Mouse (Mus musculus): ENCODE data around the gene 6030408B16Rik. TPM values are rescaled to one million over a fixed set of nuclear protein-coding genes. Genes with fewer than 3 reads are reported as not detected.

The 6030408B16Rik gene
- polyA plus RNA-seq, 1 experiment from 2014 or later: 25.0 TPM

- no peak overlapping the region; the same call in 1 of the 2 replicates for H3K27ac ChIP-seq (ENCODE audit: low read length)
- WGBS: 40% methylated on average over 10 of the region's 10 CpGs
- peaks cover 13% of the 10 kb centered on the region; the same call in 1 of the 2 replicates for H3K4me1 ChIP-seq (ENCODE audit: control insufficient read depth, insufficient read depth, low read length)
- no peaks in the 10 kb centered on the region for H3K27me3 ChIP-seq (ENCODE audit: control insufficient read depth, insufficient read depth, low read length)
- ATAC-seq (ENCODE audit: insufficient number of reproducible peaks, insufficient read depth, low FRiP score, low read depth): no peak; the same call in 1 of the 2 replicates
- no peaks in the 10 kb centered on the region for H3K9me3 ChIP-seq (ENCODE audit: control insufficient read depth, low read depth, low read length)
- H3K4me3 ChIP-seq (ENCODE audit: low read depth, low read length): no peak overlapping the region
- no peaks in the 10 kb centered on the region for H3K36me3 ChIP-seq (ENCODE audit: control insufficient read depth, insufficient read depth, low read length)
- no peak overlapping the region for H3K4me2 ChIP-seq (replicated peaks; ENCODE audit: low read depth, low read length)
- no peak overlapping the region for H3K9ac ChIP-seq (replicated peaks; ENCODE audit: low read depth, low read length)
Observed at GRCm38 (mm10) chr15:101325991-101326534, 33.1 kb downstream of the 6030408B16Rik start.

GRCm38 (mm10) chr15:101327282-101327681 lies 34.3 kb downstream of the 6030408B16Rik start:
- H3K9me3 ChIP-seq (ENCODE audit: control insufficient read depth, low read depth, low read length): no peaks in the 10 kb centered on the region
- ATAC-seq (ENCODE audit: insufficient number of reproducible peaks, insufficient read depth, low FRiP score, low read depth): peak; percentile 82
- H3K4me1 ChIP-seq (ENCODE audit: control insufficient read depth, insufficient read depth, low read length): peaks cover 8% of the 10 kb centered on the region; the same call in 1 of the 2 replicates
- WGBS: 8% methylated on average over 6 of the region's 6 CpGs
- no peaks in the 10 kb centered on the region for H3K36me3 ChIP-seq (ENCODE audit: control insufficient read depth, insufficient read depth, low read length)
- H3K4me2 ChIP-seq (replicated peaks; ENCODE audit: low read depth, low read length): no peak overlapping the region
- no peak overlapping the region for H3K4me3 ChIP-seq (ENCODE audit: low read depth, low read length)
- no peaks in the 10 kb centered on the region for H3K27me3 ChIP-seq (ENCODE audit: control insufficient read depth, insufficient read depth, low read length)
- peak overlapping the region; percentile 67; the same call in 1 of the 2 replicates for H3K27ac ChIP-seq (ENCODE audit: low read length)
- H3K9ac ChIP-seq (replicated peaks; ENCODE audit: low read depth, low read length): no peak overlapping the region

- Histone ChIP-seq H3K27ac (ENCODE audit: low read length) (no peak overlapping the region), H3K4me1 (ENCODE audit: control insufficient read depth, insufficient read depth, low read length) (peaks cover 18% of the 10 kb centered on the region; the same call in 1 of the 2 replicates), H3K4me2 (replicated peaks; ENCODE audit: low read depth, low read length) (no peak overlapping the region), H3K36me3 (ENCODE audit: control insufficient read depth, insufficient read depth, low read length) (no peaks in the 10 kb centered on the region), H3K9ac (replicated peaks; ENCODE audit: low read depth, low read length) (no peak overlapping the region), H3K27me3 (ENCODE audit: control insufficient read depth, insufficient read depth, low read length) (no peaks in the 10 kb centered on the region), H3K4me3 (ENCODE audit: low read depth, low read length) (no peak overlapping the region), H3K9me3 (ENCODE audit: control insufficient read depth, low read depth, low read length) (no peaks in the 10 kb centered on the region)
- no peak for ATAC-seq (ENCODE audit: insufficient number of reproducible peaks, insufficient read depth, low FRiP score, low read depth)
- 58% methylated on average over 3 of the region's 3 CpGs for WGBS
Observed at GRCm38 (mm10) chr15:101328876-101329563, 36.0 kb downstream of the 6030408B16Rik start.

- Histone ChIP-seq H3K4me3 (ENCODE audit: low read depth, low read length) (no peak overlapping the region), H3K9me3 (ENCODE audit: control insufficient read depth, low read depth, low read length) (no peaks in the 10 kb centered on the region), H3K36me3 (ENCODE audit: control insufficient read depth, insufficient read depth, low read length) (no peaks in the 10 kb centered on the region), H3K4me2 (replicated peaks; ENCODE audit: low read depth, low read length) (no peak overlapping the region), H3K27ac (ENCODE audit: low read length) (no peak overlapping the region), H3K9ac (replicated peaks; ENCODE audit: low read depth, low read length) (no peak overlapping the region), H3K27me3 (ENCODE audit: control insufficient read depth, insufficient read depth, low read length) (no peaks in the 10 kb centered on the region), H3K4me1 (ENCODE audit: control insufficient read depth, insufficient read depth, low read length) (peaks cover 18% of the 10 kb centered on the region; the same call in 1 of the 2 replicates)
- ATAC-seq (ENCODE audit: insufficient number of reproducible peaks, insufficient read depth, low FRiP score, low read depth): no peak
- WGBS: 72% methylated on average over 3 of the region's 3 CpGs
Observed at GRCm38 (mm10) chr15:101329564-101329892, 36.5 kb downstream of the 6030408B16Rik start.

- Histone ChIP-seq H3K9ac (replicated peaks; ENCODE audit: low read depth, low read length) (no peak overlapping the region), H3K4me1 (ENCODE audit: control insufficient read depth, insufficient read depth, low read length) (peaks cover 18% of the 10 kb centered on the region; the same call in 1 of the 2 replicates), H3K36me3 (ENCODE audit: control insufficient read depth, insufficient read depth, low read length) (no peaks in the 10 kb centered on the region), H3K9me3 (ENCODE audit: control insufficient read depth, low read depth, low read length) (no peaks in the 10 kb centered on the region), H3K4me2 (replicated peaks; ENCODE audit: low read depth, low read length) (no peak overlapping the region), H3K27ac (ENCODE audit: low read length) (peak overlapping the region; percentile 52; the same call in 1 of the 2 replicates), H3K4me3 (ENCODE audit: low read depth, low read length) (no peak overlapping the region), H3K27me3 (ENCODE audit: control insufficient read depth, insufficient read depth, low read length) (no peaks in the 10 kb centered on the region)
- peak; percentile 30 for ATAC-seq (ENCODE audit: insufficient number of reproducible peaks, insufficient read depth, low FRiP score, low read depth)
- 72% methylated on average over 4 of the region's 4 CpGs for WGBS
Observed at GRCm38 (mm10) chr15:101331090-101331489, 38.1 kb downstream of the 6030408B16Rik start.

GRCm38 (mm10) chr15:101332370-101332769 lies 39.4 kb downstream of the 6030408B16Rik start:
- Histone ChIP-seq H3K4me1 (ENCODE audit: control insufficient read depth, insufficient read depth, low read length) (peaks cover 18% of the 10 kb centered on the region; the same call in 1 of the 2 replicates), H3K27me3 (ENCODE audit: control insufficient read depth, insufficient read depth, low read length) (no peaks in the 10 kb centered on the region), H3K4me2 (replicated peaks; ENCODE audit: low read depth, low read length) (no peak overlapping the region), H3K4me3 (ENCODE audit: low read depth, low read length) (no peak overlapping the region), H3K9ac (replicated peaks; ENCODE audit: low read depth, low read length) (no peak overlapping the region; the same call in 1 of the 2 replicates), H3K36me3 (ENCODE audit: control insufficient read depth, insufficient read depth, low read length) (no peaks in the 10 kb centered on the region), H3K9me3 (ENCODE audit: control insufficient read depth, low read depth, low read length) (no peaks in the 10 kb centered on the region), H3K27ac (ENCODE audit: low read length) (no peak overlapping the region)
- no peak for ATAC-seq (ENCODE audit: insufficient number of reproducible peaks, insufficient read depth, low FRiP score, low read depth)
- 61% methylated on average over 4 of the region's 4 CpGs for WGBS

- no peak for ATAC-seq (ENCODE audit: insufficient number of reproducible peaks, insufficient read depth, low FRiP score, low read depth)
- no peaks in the 10 kb centered on the region for H3K9me3 ChIP-seq (ENCODE audit: control insufficient read depth, low read depth, low read length)
- H3K4me2 ChIP-seq (replicated peaks; ENCODE audit: low read depth, low read length): no peak overlapping the region
- no peaks in the 10 kb centered on the region for H3K36me3 ChIP-seq (ENCODE audit: control insufficient read depth, insufficient read depth, low read length)
- H3K9ac ChIP-seq (replicated peaks; ENCODE audit: low read depth, low read length): no peak overlapping the region; the same call in 1 of the 2 replicates
- H3K4me3 ChIP-seq (ENCODE audit: low read depth, low read length): no peak overlapping the region
- H3K27me3 ChIP-seq (ENCODE audit: control insufficient read depth, insufficient read depth, low read length): no peaks in the 10 kb centered on the region
- H3K27ac ChIP-seq (ENCODE audit: low read length): peak overlapping the region; percentile 48; the same call in 1 of the 2 replicates
- peaks cover 14% of the 10 kb centered on the region; the same call in 1 of the 2 replicates for H3K4me1 ChIP-seq (ENCODE audit: control insufficient read depth, insufficient read depth, low read length)
- WGBS: 4% methylated on average over 1 of the region's 1 CpGs
Observed at GRCm38 (mm10) chr15:101333165-101333564, 40.2 kb downstream of the 6030408B16Rik start.

- Histone ChIP-seq H3K36me3 (ENCODE audit: control insufficient read depth, insufficient read depth, low read length) (no peaks in the 10 kb centered on the region), H3K4me1 (ENCODE audit: control insufficient read depth, insufficient read depth, low read length) (peaks cover 14% of the 10 kb centered on the region; the same call in 1 of the 2 replicates), H3K9me3 (ENCODE audit: control insufficient read depth, low read depth, low read length) (no peaks in the 10 kb centered on the region), H3K4me2 (replicated peaks; ENCODE audit: low read depth, low read length) (no peak overlapping the region), H3K9ac (replicated peaks; ENCODE audit: low read depth, low read length) (no peak overlapping the region), H3K4me3 (ENCODE audit: low read depth, low read length) (no peak overlapping the region), H3K27ac (ENCODE audit: low read length) (no peak overlapping the region), H3K27me3 (ENCODE audit: control insufficient read depth, insufficient read depth, low read length) (no peaks in the 10 kb centered on the region)
- no peak for ATAC-seq (ENCODE audit: insufficient number of reproducible peaks, insufficient read depth, low FRiP score, low read depth)
- 74% methylated on average over 4 of the region's 4 CpGs for WGBS
Observed at GRCm38 (mm10) chr15:101333648-101334047, 40.6 kb downstream of the 6030408B16Rik start.
